Mouse (Mus musculus): ENCODE results near the gene Dck.

GRCm38 (mm10) chr5:88796588-88796987, 31.8 kb downstream of the Dck start:
- TF ChIP-seq CTCF (IDR thresholded peaks at IDR 0.05; ENCODE audit: low read depth) (no peak), EP300 (IDR thresholded peaks at IDR 0.05; ENCODE audit: low read depth) (no peak)

Measured in heart, postnatal 0 days (tissue).